Mouse (Mus musculus) lung, postnatal 25 days (tissue): ENCODE results near the gene Thsd4.
A peak's percentile ranks its signal among the peaks of the same experiment; 100 is the strongest.

Experiments
- DNase-seq: peaks from one replicate; pipeline ENCODE4 v3.0.0; 2022; ENCODE audit warnings: low spot score

The Thsd4 gene

DNA sequence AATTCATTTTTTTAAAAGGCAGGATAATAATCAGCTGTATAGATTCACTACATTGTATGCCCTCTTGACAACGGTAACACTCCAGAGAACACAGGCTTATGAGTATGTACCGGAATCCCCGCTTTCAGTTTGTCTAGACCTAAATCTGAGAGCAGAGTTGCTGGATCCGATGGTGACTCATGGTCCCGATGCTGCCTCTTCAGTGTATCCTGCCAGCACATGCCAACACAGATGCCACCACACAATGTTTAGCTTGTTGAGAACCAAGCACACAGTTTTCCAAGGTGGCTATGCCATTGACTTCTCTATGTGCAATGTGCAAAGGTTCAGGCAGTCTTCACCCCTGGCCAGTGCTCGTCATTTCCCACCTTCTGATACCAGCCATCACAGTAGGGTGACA is 378.0 kb downstream of the Thsd4 start:
- DNase-seq: no peak

DNA sequence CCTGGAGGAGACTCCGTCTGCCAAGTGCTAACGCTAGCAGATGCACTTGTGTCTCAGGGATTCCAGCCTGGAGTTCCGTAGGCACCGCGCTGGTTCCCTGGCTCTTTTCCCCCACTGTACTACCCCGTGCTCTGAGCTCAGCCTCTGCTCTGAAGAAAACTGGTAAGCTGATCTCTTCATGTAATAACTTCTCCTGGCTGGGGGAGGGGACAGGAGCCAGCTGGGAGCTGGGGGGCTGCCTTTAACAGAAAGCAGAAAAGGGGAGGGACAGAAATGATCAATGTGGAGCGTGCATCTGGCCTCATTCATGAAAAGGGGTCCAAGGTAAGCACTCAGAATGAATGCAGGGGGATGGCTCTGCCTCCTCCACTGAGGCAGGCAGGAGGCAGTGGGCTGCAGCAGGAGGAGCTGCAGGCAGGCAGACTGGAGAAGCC is 380.7 kb downstream of the Thsd4 start:
- DNase-seq: no peak

DNA sequence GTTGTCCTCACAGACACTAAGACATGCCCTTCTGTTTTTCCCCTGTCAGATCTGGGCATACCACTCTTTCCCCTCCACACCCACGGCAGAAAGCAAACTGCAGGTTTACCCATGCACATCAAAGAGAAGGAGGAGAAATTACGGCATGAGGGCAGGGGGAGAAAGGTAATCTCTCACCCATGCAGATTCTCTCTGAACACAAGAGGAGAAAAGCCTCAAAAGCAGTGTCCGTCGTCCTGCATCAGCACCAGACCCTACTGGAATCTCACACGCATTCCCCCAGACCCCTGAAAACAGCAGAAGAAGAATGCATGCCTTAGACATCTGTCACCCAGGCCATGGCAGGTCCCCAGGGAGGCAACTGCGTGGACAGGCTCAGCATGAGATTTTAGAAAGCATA is 381.4 kb downstream of the Thsd4 start:
- no peak for DNase-seq

DNA sequence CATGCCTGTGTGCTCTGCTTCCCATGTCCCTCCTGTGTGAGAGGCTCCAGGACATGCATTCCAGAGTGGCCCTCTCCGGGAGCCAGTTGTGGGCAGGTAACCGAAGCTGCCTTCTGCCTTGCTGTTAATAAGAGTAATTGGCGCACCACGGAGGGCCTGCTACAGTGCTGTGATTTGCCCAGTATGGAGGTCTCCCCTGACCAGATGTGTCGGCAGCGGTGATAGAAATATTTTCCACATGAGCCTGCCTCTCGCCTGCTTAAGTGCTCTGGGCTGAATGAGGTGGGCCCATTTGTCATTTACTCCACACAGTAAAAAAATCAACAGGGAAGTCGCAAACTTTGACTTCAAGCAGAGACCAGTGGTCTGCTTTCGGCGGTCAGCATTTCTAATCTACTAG is 382.4 kb downstream of the Thsd4 start:
- no peak for DNase-seq

DNA sequence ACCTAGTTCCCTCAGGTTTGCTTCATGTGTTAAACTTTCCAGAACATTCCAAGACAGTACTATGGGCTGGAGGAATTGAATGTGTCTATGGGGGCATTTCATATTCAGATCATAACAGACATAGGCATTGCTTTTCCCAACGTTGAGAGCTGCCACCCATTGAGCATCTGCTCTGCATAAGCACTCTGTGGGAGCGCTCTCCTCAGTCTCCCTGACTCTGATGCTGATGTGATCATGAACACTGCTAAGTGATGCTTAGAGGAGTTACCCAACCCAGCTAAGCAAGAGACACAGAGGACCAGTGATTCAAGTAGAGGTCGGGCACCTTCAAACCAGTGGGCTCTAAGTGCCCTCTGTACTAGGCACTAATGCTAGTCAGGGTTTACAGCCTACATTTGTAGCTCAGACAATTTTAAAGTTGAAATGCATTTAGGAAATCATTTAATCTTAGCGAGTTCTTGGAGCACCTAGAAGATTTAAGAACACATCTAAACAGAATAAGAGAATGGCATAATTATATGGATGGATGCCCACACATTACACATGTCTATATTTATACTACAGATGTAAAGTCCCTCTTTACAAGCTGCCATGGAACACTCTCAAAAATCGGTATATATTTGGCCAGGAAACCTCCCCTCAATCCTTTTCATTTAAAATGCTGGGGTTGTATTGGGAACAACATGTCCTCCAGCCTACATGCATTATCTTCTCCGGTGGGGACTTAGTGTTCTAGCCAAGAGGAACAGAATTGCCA is 392.4 kb downstream of the Thsd4 start:
- no peak for DNase-seq

DNA sequence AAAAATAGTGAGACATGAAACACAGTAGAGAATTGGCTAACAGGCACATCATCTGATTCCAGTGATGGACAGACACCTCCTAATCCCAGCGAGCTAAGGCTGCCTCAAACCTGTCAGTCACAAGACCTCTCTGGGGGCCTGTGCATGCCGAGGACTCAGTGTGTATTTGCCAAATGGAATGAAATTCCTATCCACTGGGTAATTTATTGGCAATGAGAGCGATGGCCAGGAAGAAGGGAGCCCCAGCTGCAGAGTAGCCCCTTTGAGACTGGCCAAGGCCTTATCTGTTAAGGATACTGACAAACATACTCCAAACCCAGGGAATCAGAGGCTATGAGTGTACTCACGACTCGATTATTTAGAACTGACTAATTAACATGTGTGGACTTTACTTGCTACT is 394.9 kb downstream of the Thsd4 start:
- DNase-seq: no peak

DNA sequence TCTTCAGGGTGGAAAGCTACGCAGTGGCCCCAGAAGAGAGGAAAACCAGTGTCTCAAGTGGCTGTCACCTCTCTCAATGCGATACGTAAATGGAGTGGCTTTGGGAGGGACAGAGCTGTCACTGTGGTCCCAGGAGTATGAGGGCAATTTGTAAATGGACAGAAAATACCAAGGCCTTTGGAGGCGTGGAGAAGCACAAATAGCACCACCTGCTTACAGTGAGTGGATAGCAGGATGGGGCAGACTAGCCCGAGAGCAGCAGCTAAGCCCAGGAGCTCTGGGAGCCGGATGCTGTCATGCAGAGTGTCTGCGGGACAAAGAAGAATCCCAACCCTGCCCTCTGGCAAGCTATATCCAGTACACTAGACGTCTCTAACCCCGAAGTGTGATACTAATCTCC is 397.7 kb downstream of the Thsd4 start:
- no peak for DNase-seq

DNA sequence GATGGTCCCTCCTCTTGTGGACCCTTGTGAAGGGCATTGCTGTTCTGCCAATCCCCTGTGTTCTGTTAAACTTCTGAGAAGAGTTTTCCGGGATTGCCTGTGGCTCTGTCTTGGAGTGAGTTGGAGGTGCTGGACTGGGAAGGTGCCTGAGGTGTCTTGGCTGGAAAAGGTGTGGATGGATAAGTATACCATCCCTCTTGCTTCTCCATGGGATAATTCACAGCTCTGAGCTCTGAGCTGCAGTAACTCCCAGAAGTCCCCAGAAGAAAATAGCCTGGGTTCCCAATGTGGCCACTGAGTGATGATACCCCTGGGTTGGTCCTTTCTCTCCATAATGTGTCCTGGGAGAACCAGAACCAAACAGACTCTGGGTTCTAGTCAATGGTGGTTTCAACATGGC is 398.8 kb downstream of the Thsd4 start:
- DNase-seq: no peak

DNA sequence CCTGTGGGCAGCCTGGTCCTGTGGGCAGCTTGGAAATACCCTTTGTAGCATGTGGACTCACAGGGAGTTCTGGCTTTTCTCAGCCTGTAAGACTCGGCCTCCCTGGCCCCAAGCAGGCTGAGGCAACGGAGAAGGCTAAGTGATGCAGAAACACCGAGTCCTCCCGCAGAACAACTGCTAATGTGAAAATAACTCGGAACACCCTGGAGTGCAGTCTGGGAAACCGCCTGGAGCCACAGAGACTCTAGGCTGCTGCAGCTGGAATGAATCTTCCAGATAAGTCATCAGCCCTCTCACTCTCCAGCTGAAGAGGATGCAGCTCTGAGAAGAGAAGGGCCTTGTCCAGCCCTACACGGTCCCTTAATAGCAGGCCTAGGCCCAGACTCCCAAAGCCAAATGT is 402.0 kb downstream of the Thsd4 start:
- DNase-seq: no peak

DNA sequence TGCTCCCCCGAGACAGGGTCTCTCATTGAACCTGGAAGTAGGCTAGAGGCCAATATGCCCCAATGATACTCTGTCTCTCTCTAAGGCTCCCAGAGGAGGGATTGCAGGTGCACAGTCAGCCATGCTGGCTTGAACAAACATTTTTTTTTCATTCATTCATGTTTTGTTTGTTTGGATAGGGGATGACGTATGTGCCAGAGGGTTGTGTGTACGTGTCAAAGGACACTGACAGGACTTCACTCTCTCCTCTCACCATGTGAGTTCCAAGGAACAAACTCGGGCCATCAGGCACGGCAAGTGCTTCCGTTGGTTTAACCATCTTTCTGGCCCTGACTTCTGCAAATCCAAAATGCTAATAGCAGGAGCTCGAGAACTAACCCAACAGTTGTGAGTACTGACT is 404.0 kb downstream of the Thsd4 start:
- no peak for DNase-seq

DNA sequence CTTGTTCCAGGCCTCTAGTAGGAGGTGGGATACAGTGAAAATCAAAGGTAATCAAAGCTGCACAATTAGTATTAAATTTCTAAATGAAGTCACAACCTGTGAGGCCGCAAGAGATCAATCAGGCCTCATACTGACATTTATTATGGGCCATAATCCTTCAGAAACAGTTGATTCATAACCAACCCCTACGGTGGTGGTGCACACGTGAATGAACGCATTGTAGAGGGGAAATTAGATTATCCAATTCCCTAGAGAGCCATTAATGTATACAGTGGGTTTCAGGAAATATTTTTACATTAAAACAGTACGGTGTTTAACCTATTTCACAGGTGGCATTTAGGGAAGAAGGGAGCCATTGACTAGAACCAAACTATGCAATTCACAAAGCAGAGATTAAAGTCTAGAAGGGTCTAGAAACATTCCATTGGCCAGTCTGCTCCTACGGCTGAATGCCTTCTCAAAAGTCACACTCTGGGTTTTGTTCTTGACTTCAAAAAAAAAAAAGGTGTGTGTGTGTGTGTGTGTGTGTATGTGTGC is 406.1 kb downstream of the Thsd4 start:
- no peak for DNase-seq

DNA sequence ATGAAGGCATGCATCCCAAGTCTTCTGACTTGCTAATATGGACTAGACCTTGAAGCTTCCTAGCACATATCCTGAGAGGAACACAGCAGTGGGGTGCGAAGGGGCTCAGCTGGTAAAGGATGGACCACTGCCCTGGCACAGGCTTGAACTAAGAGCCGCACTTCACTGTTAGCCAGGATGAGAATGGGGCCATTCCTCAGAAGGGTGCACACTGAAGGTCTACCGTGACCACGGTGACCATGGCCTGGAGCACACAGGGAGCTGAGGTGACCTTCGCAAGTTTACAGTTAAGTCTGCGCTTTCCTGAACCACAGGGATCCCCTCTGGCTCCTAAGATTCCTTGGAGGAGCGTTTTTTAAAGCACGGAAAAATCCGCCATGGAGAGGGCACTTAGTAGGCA is 406.5 kb downstream of the Thsd4 start:
- no peak for DNase-seq

DNA sequence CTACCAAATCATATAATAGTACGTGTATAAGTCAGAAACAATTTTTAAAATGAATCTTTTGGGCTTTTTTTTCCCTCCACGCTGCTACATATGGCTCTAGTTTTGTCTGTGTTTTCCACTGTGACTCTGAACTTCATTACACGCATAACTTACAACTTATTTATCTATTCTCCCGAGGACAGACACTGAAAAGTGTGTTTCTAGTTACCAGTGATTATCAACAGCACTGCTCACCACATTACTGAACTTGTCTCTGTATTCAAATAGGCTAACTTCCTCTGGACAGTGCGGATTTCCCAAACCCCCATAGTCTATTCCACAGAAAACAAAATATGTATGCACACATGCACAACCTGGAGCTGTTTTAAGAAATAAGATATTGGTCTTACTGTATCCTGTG is 411.6 kb downstream of the Thsd4 start:
- DNase-seq: no peak

DNA sequence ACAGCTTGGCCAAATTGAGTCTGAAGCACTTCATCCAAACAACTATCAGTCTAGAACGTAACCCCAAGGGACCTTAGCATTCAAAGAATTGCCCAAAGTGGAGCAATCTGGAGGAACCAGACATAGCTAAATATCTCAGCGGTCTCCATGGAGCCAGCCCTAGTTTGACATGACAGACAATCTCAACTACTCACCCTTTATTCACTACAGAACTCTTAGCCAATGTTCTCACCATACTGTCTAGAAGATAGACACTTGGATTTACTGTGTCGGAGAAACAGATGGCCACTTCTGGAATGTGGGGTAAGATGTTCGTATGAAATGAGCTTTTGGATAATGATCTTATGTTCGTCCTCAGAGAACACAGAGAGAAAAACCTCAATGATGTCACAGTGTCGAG is 415.2 kb downstream of the Thsd4 start:
- DNase-seq: peak; percentile 8

DNA sequence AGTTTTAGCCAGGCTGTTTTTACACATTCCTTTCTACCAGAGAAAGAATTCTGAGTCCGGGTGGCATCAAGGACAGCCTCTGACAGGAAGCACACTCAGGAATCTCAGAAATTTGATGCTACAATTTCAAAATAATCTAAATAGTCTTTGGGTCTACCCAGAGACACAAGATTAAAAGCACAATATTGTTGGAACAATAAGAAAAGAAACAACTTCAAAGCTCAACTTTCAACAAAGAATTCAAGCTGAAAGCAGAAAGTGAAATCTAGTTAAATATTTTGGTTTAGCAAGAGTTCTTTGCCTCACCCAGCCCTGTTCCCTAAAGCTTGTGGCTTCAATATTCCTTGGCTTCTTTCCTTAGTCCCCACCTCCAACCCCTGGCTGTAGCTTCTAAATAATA is 415.7 kb downstream of the Thsd4 start:
- peak; percentile 8 for DNase-seq

DNA sequence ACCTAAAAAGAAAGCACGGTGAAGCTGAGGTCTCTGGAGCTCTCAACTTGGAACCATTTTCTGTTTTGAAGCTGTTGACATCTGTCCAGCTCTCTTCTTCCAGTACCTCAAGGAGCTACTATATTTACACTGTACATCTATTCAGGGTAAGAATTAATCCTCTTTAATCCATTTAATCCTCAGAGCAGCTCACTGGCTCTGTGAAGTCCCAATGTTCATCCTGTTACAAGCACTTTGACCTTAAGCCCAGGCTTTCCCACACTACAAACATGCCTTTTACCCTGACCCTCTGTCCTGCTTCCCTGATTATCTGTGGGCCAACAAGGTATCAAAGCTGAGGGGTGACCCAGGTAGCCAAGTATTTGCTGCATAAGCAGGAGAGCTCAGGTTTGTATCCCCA is 427.6 kb downstream of the Thsd4 start:
- no peak for DNase-seq

DNA sequence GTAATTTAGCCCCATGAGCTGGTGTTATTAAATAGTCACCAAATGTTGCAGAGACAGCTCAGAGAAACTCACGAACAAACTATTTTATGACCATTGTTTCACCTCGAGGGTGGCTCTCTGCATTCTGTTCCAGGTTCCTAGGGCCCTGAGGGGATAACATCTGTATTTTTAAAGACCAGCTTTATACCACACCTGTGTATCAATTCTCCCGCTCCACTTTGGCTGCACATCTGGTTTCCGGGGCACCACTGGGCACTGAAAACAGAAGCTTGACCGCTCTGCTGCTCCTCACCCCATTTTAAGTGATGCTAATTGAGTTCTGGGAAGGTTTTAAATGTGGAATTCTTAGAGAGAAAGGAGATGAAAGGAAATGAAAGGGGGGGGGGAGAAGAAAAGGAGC is 429.4 kb downstream of the Thsd4 start:
- DNase-seq: no peak

DNA sequence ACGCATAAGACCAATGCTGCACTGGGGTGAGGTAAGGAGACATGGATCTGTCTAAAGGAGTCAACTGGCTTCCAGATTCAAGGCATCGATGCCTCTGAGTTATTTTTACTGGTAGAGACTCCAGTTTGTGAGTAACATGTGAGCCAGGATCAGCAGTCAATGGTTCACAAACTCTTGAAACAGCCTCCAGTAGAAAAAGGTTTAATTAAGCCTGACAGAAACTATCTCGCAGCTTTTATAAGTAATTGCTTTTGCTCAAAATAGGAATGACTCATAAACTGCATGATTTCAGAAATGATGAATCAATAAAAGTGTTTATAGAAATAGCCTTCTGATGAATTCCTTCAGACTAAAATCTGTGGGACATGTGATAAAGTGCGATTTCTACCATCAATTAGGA is 432.4 kb downstream of the Thsd4 start:
- no peak for DNase-seq

DNA sequence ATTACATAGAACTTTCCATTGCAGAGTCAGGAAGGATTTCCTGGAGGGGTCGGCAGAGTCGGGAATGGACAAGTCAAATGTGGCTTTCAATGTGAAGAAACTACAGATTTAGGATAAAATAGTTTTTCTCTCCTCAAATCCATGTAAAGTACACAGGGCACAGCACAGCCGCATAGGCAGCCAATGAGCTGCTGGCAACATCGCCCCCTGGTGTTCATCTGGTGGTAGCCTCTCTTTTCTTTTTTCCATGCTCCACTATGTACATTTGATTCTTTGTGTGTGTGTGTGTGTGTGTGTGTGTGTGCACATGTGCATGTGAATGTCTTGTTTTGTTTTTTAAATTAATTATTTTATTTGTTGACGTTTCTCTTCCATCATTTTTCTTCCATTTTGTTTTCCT is 433.7 kb downstream of the Thsd4 start:
- peak; percentile 16 for DNase-seq

DNA sequence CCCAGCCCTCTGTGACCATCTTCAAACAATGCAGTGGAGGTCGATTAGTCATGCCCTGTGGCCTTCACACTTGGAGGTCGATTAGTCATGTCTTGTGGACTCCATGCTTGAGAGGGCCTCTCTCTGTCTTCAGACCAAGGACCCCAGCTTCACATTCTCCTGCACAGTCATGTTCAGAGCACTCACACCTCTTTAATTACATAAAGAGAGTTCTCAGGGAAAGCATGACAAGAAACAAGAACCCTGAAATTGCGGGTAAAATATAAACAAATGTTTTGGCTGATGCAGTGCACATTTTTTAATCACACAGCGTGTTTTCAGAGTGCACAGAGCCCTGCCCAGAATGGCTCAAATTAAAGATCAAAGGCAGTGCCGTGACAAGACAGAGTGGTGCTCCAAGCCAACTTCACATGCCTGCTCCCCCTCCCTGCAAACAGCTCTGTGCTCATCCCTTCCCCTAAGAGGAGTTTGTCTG is 439.7 kb downstream of the Thsd4 start:
- peak; percentile 16 for DNase-seq

DNA sequence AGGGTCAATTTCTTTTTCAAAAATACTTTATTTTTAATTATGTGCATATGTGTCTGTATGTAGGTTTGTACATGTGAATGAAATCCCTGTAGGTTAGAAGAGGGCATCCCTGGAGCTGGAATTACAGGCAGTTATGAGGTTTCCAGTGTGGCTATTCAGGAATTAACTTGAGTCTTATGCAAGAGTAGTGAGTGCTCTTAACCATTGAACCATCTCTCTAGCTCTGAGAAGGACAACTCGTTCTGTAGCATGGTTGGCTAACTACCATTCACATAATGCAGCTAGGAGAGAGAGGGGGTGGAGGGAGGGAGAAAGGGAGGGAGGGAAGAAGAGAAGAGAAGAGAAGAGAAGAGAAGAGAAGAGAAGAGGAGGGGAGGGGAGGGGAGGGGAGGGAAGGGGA is 444.1 kb downstream of the Thsd4 start:
- peak; percentile 5 for DNase-seq

DNA sequence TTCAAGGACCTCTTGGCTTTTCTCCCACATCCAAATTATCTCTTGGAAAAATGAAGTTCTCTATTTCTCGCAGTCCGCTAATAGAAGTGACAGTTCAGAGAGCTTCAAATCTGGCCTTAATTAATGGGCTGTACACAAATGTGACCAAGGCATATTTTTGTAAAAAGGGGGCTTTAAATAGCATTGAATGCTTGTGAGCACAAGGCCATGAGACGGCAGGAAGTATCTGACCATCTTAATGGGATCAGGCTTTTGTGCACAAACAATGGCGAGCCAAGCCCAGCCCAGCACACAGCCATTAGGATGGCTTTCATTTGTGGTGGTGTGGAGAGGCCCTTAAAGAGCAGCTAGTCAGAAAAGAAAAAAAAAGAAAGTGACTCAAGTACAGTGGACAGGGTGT is 445.4 kb downstream of the Thsd4 start:
- DNase-seq: no peak

DNA sequence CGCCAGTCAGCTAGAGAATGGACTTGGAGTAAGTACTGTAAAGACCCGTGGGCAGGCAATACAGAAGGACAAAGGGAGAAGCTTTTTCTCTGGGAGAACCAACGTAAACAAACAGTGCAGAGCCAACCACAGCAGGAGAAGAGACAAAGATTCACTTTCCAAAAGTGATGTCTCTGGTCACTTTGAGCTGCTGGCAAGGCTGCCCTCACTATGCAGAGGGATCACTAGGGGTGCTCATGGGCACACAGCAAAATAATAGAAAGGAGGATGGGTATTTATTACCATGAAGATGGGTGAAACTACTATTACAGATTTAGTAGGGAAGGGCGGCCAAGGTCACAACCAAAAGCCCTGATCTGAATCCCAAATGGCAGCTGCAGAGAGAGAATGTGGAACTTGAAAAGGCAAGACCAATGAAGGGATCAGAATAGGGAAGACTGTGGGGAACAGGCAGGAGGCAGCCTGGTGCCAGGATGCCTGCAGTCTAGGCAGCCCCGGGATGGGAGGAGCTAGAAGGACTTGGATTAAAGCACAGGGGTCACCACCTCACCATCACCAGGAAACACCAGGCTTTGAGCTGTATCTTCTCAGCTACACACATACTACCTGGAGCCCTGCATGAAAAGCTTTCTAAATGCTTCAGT is 450.1 kb downstream of the Thsd4 start:
- no peak for DNase-seq

DNA sequence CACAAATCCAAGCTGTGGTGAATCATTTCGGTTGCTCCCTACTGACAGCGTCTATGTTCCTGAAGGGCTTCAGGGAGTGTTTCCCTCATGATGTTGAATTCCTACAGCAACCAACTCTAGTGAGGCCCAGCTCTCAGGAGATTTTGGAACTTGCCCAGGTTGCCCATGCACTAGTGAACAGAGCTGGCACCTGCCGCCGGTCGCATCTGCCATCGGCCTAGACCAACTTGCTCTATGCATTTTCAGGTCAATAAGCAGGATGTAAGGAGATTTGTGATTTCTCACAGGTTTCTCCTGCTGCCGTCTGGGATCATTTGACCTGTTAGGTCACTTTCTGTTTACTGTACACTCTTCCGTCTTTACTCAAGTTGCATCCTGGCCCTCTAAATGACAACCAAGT is 454.6 kb downstream of the Thsd4 start:
- DNase-seq: no peak
